Comparison of ENCODE assay signal across 22 mouse cellular contexts in the genomic region with DNA sequence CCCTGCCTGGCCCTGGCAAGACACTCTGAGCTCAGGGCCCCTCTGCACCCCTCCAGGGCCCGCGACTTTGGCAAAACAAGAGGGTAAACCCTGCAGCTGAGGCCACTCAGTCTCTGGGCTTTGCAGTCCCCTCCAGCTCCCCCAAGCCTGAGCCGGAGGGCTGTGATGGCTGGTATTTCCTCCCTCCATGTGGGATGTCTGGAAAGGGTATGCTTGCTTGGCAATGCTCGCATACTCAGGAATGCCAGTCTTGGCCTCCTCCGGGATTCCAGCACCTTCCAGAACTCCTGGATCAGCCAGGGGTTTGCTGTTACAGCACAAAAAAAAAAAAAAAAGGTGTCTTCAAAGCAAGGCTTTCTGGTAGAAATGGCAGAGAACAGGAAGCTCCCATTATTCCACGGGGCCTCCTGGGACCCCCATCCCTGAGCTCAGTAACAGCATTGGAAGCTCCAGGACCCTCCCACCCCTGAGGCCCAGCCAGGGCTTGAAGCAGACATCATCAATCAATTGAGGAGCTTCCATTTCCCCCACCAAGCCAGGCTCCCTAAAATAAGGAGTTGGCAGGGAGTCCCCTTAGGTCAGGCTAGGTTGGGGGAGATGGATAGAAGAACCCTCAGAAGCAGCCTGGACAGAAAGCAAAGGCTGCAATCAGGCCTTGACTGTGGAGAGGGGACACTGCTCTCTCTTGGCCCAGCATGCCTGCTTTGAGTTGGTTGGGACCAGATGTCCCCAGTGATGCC. TPM values are rescaled to one million over a fixed set of nuclear protein-coding genes. Genes with fewer than 3 reads are reported as not detected.
DNase-seq lines count a peak whose midpoint lies in the region; ATAC-seq lines count a peak whose summit lies in the region.
"Had no signal": no experiment of that assay in that cellular context is flagged by ENCODE, and none has a peak within 500 bp of the region (broad histone marks: within the 10 kb centered on the region; RNA-seq: fewer than 3 reads in every experiment).

No protein-coding gene starts in this region.

- DNase-seq in lung, postnatal 14 days = no peak
- peak; percentile 13 for DNase-seq in NIH3T3 (ENCODE audit: low read depth)
- DNase-seq in fibroblast of lung, adult 2 months (ENCODE audit: low read depth) = peak; percentile 22
- DNase-seq in right cerebral cortex, postnatal 36 days (ENCODE audit: low spot score in 2 of 2) = no peak
- no peak for DNase-seq in ovary, postnatal 10 days (ENCODE audit: low spot score)
- DNase-seq: adrenal gland, adult 8-10 months; cerebellum, adult 8-10 months; gastrocnemius, postnatal 36 days; right cerebral cortex, adult 18-20 months; thymus, postnatal 4 days had no signal

- no peaks in the 10 kb centered on the region for H3K36me3 ChIP-seq in kidney, embryonic 16.5 days (ENCODE audit: insufficient read depth, low read length)
- H3K36me3 ChIP-seq in kidney, embryonic 14.5 days (ENCODE audit: control insufficient read depth, insufficient read depth, low read length) = no peaks in the 10 kb centered on the region
- no peaks in the 10 kb centered on the region for H3K36me3 ChIP-seq in lung, embryonic 15.5 days
- H3K36me3 ChIP-seq: forebrain, embryonic 15.5 days; liver, embryonic 12.5 days had no signal

- WGBS in kidney, embryonic 16.5 days = 45% methylated on average over 6 of the region's 6 CpGs
- WGBS in kidney, embryonic 14.5 days = 43% methylated on average over 6 of the region's 6 CpGs
- WGBS in lung, embryonic 15.5 days = 25% methylated on average over 6 of the region's 6 CpGs

- H3K4me2 ChIP-seq in kidney, embryonic 16.5 days (replicated peaks; ENCODE audit: low read depth, low read length) = no peak overlapping the region
- no peak overlapping the region for H3K4me2 ChIP-seq in kidney, embryonic 14.5 days (replicated peaks; ENCODE audit: low read depth, low read length)
- no peak overlapping the region for H3K4me2 ChIP-seq in lung, embryonic 15.5 days
- H3K4me2 ChIP-seq: forebrain, embryonic 15.5 days; liver, embryonic 12.5 days; midbrain, embryonic 11.5 days had no signal

- no peak; the same call in 1 of the 2 replicates for ATAC-seq in kidney, embryonic 16.5 days (ENCODE audit: low FRiP score, low TSS enrichment)
- no peak for ATAC-seq in kidney, embryonic 14.5 days (ENCODE audit: low FRiP score, low TSS enrichment)
- ATAC-seq in lung, embryonic 15.5 days (ENCODE audit: borderline replicate concordance, extremely low read depth, low FRiP score, low TSS enrichment) = 0 out of 2 replicates have a peak, but pooled peaks have one; percentile 6
- ATAC-seq: forebrain, embryonic 15.5 days; hindbrain, embryonic 16.5 days; intestine, postnatal 0 days; liver, embryonic 12.5 days; Patski had no signal

- H3K27ac ChIP-seq in kidney, embryonic 16.5 days (ENCODE audit: low read length) = peak overlapping the region; percentile 34; the same call in 1 of the 2 replicates
- no peak overlapping the region for H3K27ac ChIP-seq in kidney, embryonic 14.5 days (ENCODE audit: low read depth, low read length)
- H3K27ac ChIP-seq in lung, embryonic 15.5 days = peak overlapping the region; percentile 67
- H3K27ac ChIP-seq: forebrain, embryonic 15.5 days; liver, embryonic 12.5 days had no signal

- no peaks in the 10 kb centered on the region for H3K9me3 ChIP-seq in kidney, embryonic 16.5 days (ENCODE audit: low read length)
- H3K9me3 ChIP-seq in kidney, embryonic 14.5 days (ENCODE audit: control insufficient read depth, low read length) = no peaks in the 10 kb centered on the region
- H3K9me3 ChIP-seq in lung, embryonic 15.5 days = no peaks in the 10 kb centered on the region
- H3K9me3 ChIP-seq: forebrain, embryonic 15.5 days; liver, embryonic 12.5 days had no signal

- H3K9ac ChIP-seq in kidney, embryonic 16.5 days (replicated peaks; ENCODE audit: low read length) = peak overlapping the region; percentile 40; the same call in 1 of the 2 replicates
- no peak overlapping the region for H3K9ac ChIP-seq in kidney, embryonic 14.5 days (ENCODE audit: low read depth, low read length)
- H3K9ac ChIP-seq in lung, embryonic 15.5 days = no peak overlapping the region
- H3K9ac ChIP-seq: forebrain, embryonic 15.5 days; liver, embryonic 12.5 days had no signal

- no peaks in the 10 kb centered on the region for H3K27me3 ChIP-seq in kidney, embryonic 16.5 days (ENCODE audit: insufficient read depth, low read length)
- no peaks in the 10 kb centered on the region for H3K27me3 ChIP-seq in kidney, embryonic 14.5 days (ENCODE audit: control insufficient read depth, insufficient read depth, low read length)
- peaks cover 12% of the 10 kb centered on the region; the same call in 1 of the 2 replicates for H3K27me3 ChIP-seq in lung, embryonic 15.5 days
- H3K27me3 ChIP-seq: forebrain, embryonic 15.5 days; Patski had no signal

- peaks cover 10% of the 10 kb centered on the region; the same call in 1 of the 2 replicates for H3K4me1 ChIP-seq in kidney, embryonic 16.5 days (ENCODE audit: insufficient read depth, low read length)
- H3K4me1 ChIP-seq in kidney, embryonic 14.5 days (ENCODE audit: control insufficient read depth, insufficient read depth, low read length) = peaks cover 4% of the 10 kb centered on the region; the same call in 1 of the 2 replicates
- peaks cover 44% of the 10 kb centered on the region for H3K4me1 ChIP-seq in lung, embryonic 15.5 days
- H3K4me1 ChIP-seq: forebrain, embryonic 15.5 days; liver, embryonic 12.5 days had no signal

- H3K4me3 ChIP-seq in kidney, embryonic 16.5 days (ENCODE audit: low read length) = no peak overlapping the region
- H3K4me3 ChIP-seq in kidney, embryonic 14.5 days (ENCODE audit: low read length) = no peak overlapping the region
- no peak overlapping the region for H3K4me3 ChIP-seq in lung, embryonic 15.5 days
- H3K4me3 ChIP-seq: erythroblast, embryonic 14.5 days; forebrain, embryonic 15.5 days; liver, embryonic 12.5 days had no signal

RNA-seq across cellular contexts. Expression of gene 1700018B08Rik, which starts 17.1 kb away (rescaled TPM):
- not detected in 2 replicates for polyA plus RNA-seq in kidney, embryonic 16.5 days (2015; fragmentation: Nextera tagmentation; extraction: Ambion mirVana)
- not detected in 2 replicates for polyA plus RNA-seq in kidney, embryonic 14.5 days (2014; fragmentation: Nextera tagmentation; extraction: Ambion mirVana)
- polyA plus RNA-seq in lung, embryonic 15.5 days (2015; fragmentation: Nextera tagmentation; extraction: Ambion mirVana) = not detected in 2 replicates
- polyA plus RNA-seq: erythroblast, embryonic 14.5 days; forebrain, embryonic 15.5 days; heart, embryonic 14.5 days; hindbrain, embryonic 16.5 days; intestine, postnatal 0 days; liver, embryonic 12.5 days; midbrain, embryonic 11.5 days; neural tube, embryonic 11.5 days; Patski had no signal

RNA-seq across cellular contexts. Expression of gene Fbxo31, which starts 51.6 kb away (rescaled TPM):
- 14.7 and 16.2 TPM in 2 replicates for polyA plus RNA-seq in kidney, embryonic 16.5 days (2015; fragmentation: Nextera tagmentation; extraction: Ambion mirVana)
- 15.5 and 17.0 TPM in 2 replicates for polyA plus RNA-seq in kidney, embryonic 14.5 days (2014; fragmentation: Nextera tagmentation; extraction: Ambion mirVana)
- polyA plus RNA-seq in lung, embryonic 15.5 days (2015; fragmentation: Nextera tagmentation; extraction: Ambion mirVana) = 15.9 and 17.3 TPM in 2 replicates

Comparison
In these comparisons a context has a peak if more than half of its experiments do, and no peak if none do; other contexts are left out.
1. DNase-seq: peak in NIH3T3 (single experiment) and fibroblast of lung, adult 2 months (single experiment); none in lung, postnatal 14 days (single experiment), right cerebral cortex, postnatal 36 days (0 of 2) and ovary, postnatal 10 days (single experiment).